Mouse (Mus musculus) kidney, embryonic 14.5 days (tissue): ENCODE measurements at regions not wholly inside any gene's neighbourhood (a gene's known extent, or its start where the extent isn't known, plus 50 kb on each side); places are given as distances from the start of the nearest gene placed in this dataset.

Source experiments
- ATAC-seq: fragments of 200-750 bp; cut with Nextera tagmentation; 2 replicates; pipeline ENCODE4 v1.8.0; 2017; ENCODE audit warnings: moderate number of reproducible peaks, mild to moderate bottlenecking, moderate TSS enrichment, moderate library complexity; ENCODE audit not compliant: low FRiP score, low TSS enrichment
- H3K27ac ChIP-seq: fragments of 300-500 bp; sonication (generic); 2 replicates; pipeline ENCODE4 v1.5.1; 2014; ENCODE audit warnings: low read depth, mild to moderate bottlenecking, low read length, moderate library complexity, mixed read lengths
- H3K27me3 ChIP-seq: fragments of 300-500 bp; sonication (generic); 2 replicates; pipeline ENCODE4 v1.6.1; 2014; ENCODE audit warnings: mild to moderate bottlenecking, low read length; ENCODE audit not compliant: control insufficient read depth, insufficient read depth
- H3K36me3 ChIP-seq: fragments of 300-500 bp; sonication (generic); 2 replicates; pipeline ENCODE4 v1.6.1; 2014; ENCODE audit warnings: low read length, mixed read lengths; ENCODE audit not compliant: control insufficient read depth, insufficient read depth
- H3K4me1 ChIP-seq: fragments of 300-500 bp; sonication (generic); 2 replicates; pipeline ENCODE4 v1.6.1; 2014; ENCODE audit warnings: low read length, mixed read lengths; ENCODE audit not compliant: control insufficient read depth, insufficient read depth
- H3K4me2 ChIP-seq: fragments of 300-500 bp; sonication (generic); replicated peaks from 2 replicates; pipeline ENCODE4 v1.6.1; 2014; ENCODE audit warnings: low read depth, mild to moderate bottlenecking, low read length
- H3K4me3 ChIP-seq: fragments of 300-500 bp; sonication (generic); 2 replicates; pipeline ENCODE4 v1.5.1; 2014; ENCODE audit warnings: mild to moderate bottlenecking, low read length
- H3K9ac ChIP-seq: fragments of 300-500 bp; sonication (generic); 2 replicates; pipeline ENCODE4 v1.6.1; 2014; ENCODE audit warnings: low read depth, mild to moderate bottlenecking, low read length, moderate library complexity
- H3K9me3 ChIP-seq: fragments of 300-500 bp; sonication (generic); 2 replicates; pipeline ENCODE4 v1.6.1; 2016; ENCODE audit warnings: low read length; ENCODE audit not compliant: control insufficient read depth
- WGBS: fragments of 180-500 bp; shearing (Covaris S2); extraction: QIAGEN DNeasy Blood & Tissue Kit; methylation state at CpG from one replicate; pipeline ENCODE4 v1.1.7; 2014; 5-methylcytosine and 5-hydroxymethylcytosine counted together

GRCm38 (mm10) chr5:89981627-89982026 is 98.5 kb upstream of the Adamts3 start:
- H3K9me3 ChIP-seq, result no peaks in the 10 kb centered on the region
- H3K9ac ChIP-seq, result no peak overlapping the region
- H3K4me2 ChIP-seq, result no peak overlapping the region
- no peak overlapping the region for H3K27ac ChIP-seq
- no peaks in the 10 kb centered on the region for H3K27me3 ChIP-seq
- no peaks in the 10 kb centered on the region for H3K36me3 ChIP-seq
- no peak for ATAC-seq
- H3K4me3 ChIP-seq, result no peak overlapping the region
- H3K4me1 ChIP-seq, result no peaks in the 10 kb centered on the region
- 50% methylated on average over 6 of the region's 6 CpGs for WGBS

- no peak overlapping the region for H3K4me2 ChIP-seq
- H3K36me3 ChIP-seq, result no peaks in the 10 kb centered on the region
- H3K27me3 ChIP-seq, result no peaks in the 10 kb centered on the region
- no peaks in the 10 kb centered on the region for H3K4me1 ChIP-seq
- no peak overlapping the region for H3K9ac ChIP-seq
- no peak overlapping the region for H3K4me3 ChIP-seq
- H3K27ac ChIP-seq, result no peak overlapping the region
- WGBS, result 52% methylated on average over 3 of the region's 3 CpGs
- H3K9me3 ChIP-seq, result no peaks in the 10 kb centered on the region
- peak; percentile 49; the same call in 1 of the 2 replicates for ATAC-seq
These were observed 97.1 kb upstream of the Adamts3 start for GRCm38 (mm10) chr5:89980204-89980603.

GRCm38 (mm10) chr5:89952611-89953010 is 69.5 kb upstream of the Adamts3 start:
- 91% methylated on average over 11 of the region's 11 CpGs for WGBS
- Histone ChIP-seq H3K27me3 (no peaks in the 10 kb centered on the region), H3K4me2 (no peak overlapping the region), H3K4me3 (no peak overlapping the region), H3K9ac (no peak overlapping the region), H3K9me3 (no peaks in the 10 kb centered on the region), H3K36me3 (no peaks in the 10 kb centered on the region), H3K27ac (no peak overlapping the region), H3K4me1 (no peaks in the 10 kb centered on the region)
- ATAC-seq, result no peak

- H3K4me2 ChIP-seq, result no peak overlapping the region
- ATAC-seq, result no peak
- H3K4me3 ChIP-seq, result no peak overlapping the region
- H3K9me3 ChIP-seq, result no peaks in the 10 kb centered on the region
- H3K27me3 ChIP-seq, result no peaks in the 10 kb centered on the region
- H3K36me3 ChIP-seq, result no peaks in the 10 kb centered on the region
- no peaks in the 10 kb centered on the region for H3K4me1 ChIP-seq
- no peak overlapping the region for H3K9ac ChIP-seq
- 88% methylated on average over 3 of the region's 3 CpGs for WGBS
- H3K27ac ChIP-seq, result no peak overlapping the region
These were observed 62.5 kb upstream of the Adamts3 start for GRCm38 (mm10) chr5:89945660-89945925.

GRCm38 (mm10) chr5:89944855-89945659 is 61.9 kb upstream of the Adamts3 start:
- WGBS, result 83% methylated on average over 5 of the region's 5 CpGs
- H3K9ac ChIP-seq, result no peak overlapping the region
- no peaks in the 10 kb centered on the region for H3K27me3 ChIP-seq
- no peaks in the 10 kb centered on the region for H3K9me3 ChIP-seq
- H3K4me1 ChIP-seq, result no peaks in the 10 kb centered on the region
- no peak overlapping the region for H3K4me2 ChIP-seq
- no peak overlapping the region for H3K4me3 ChIP-seq
- H3K36me3 ChIP-seq, result no peaks in the 10 kb centered on the region
- ATAC-seq, result no peak
- no peak overlapping the region for H3K27ac ChIP-seq

GRCm38 (mm10) chr5:89943276-89944127 is 60.4 kb upstream of the Adamts3 start:
- H3K27ac ChIP-seq, result no peak overlapping the region
- H3K36me3 ChIP-seq, result no peaks in the 10 kb centered on the region
- H3K9ac ChIP-seq, result no peak overlapping the region
- ATAC-seq, result no peak
- no peaks in the 10 kb centered on the region for H3K4me1 ChIP-seq
- H3K9me3 ChIP-seq, result no peaks in the 10 kb centered on the region
- no peak overlapping the region for H3K4me2 ChIP-seq
- H3K27me3 ChIP-seq, result no peaks in the 10 kb centered on the region
- H3K4me3 ChIP-seq, result no peak overlapping the region
- 70% methylated on average over 9 of the region's 9 CpGs for WGBS

GRCm38 (mm10) chr5:89942244-89942643 is 59.1 kb upstream of the Adamts3 start:
- Histone ChIP-seq H3K36me3 (no peaks in the 10 kb centered on the region), H3K27me3 (no peaks in the 10 kb centered on the region), H3K4me3 (no peak overlapping the region), H3K9ac (no peak overlapping the region), H3K9me3 (no peaks in the 10 kb centered on the region), H3K4me1 (no peaks in the 10 kb centered on the region), H3K4me2 (no peak overlapping the region), H3K27ac (no peak overlapping the region)
- WGBS, result 50% methylated on average over 4 of the region's 4 CpGs
- no peak for ATAC-seq

GRCm38 (mm10) chr5:89932999-89933398 is 49.9 kb upstream of the Adamts3 start:
- H3K27me3 ChIP-seq, result no peaks in the 10 kb centered on the region
- H3K4me1 ChIP-seq, result no peaks in the 10 kb centered on the region
- no peak overlapping the region for H3K4me2 ChIP-seq
- WGBS, result 91% methylated on average over 6 of the region's 6 CpGs
- H3K27ac ChIP-seq, result no peak overlapping the region
- ATAC-seq, result no peak
- no peak overlapping the region for H3K9ac ChIP-seq
- H3K9me3 ChIP-seq, result no peaks in the 10 kb centered on the region
- no peak overlapping the region for H3K4me3 ChIP-seq
- no peaks in the 10 kb centered on the region for H3K36me3 ChIP-seq
